Mouse (Mus musculus) limb, embryonic 14.5 days (tissue): Measurements from ENCODE around the gene Lix1. TPM values are rescaled to one million over a fixed set of nuclear protein-coding genes. Genes with fewer than 3 reads are reported as not detected.

Source experiments
- ATAC-seq: fragments of 200-750 bp; cut with Nextera tagmentation; 2 replicates; pipeline ENCODE4 v1.8.0; 2017; ENCODE audit warnings: low read depth, moderate number of reproducible peaks, moderate TSS enrichment; ENCODE audit not compliant: low FRiP score
- DNase-seq: peaks from one replicate; pipeline ENCODE4 v3.0.0-alpha.2; 2015; ENCODE audit warnings: low spot score
- H3K27ac ChIP-seq: fragments of 300-500 bp; sonication (generic); replicated peaks from 2 replicates; pipeline ENCODE4 v1.5.1; 2014; ENCODE audit warnings: low read depth, mild to moderate bottlenecking, low read length, moderate library complexity, mixed read lengths
- H3K27me3 ChIP-seq: fragments of 300-500 bp; sonication (generic); 2 replicates; pipeline ENCODE4 v1.6.1; 2014; ENCODE audit warnings: low read length, mixed read lengths; ENCODE audit not compliant: control insufficient read depth, insufficient read depth
- H3K36me3 ChIP-seq: fragments of 300-500 bp; sonication (generic); 2 replicates; pipeline ENCODE4 v1.6.1; 2014; ENCODE audit warnings: mild to moderate bottlenecking, low read length, moderate library complexity, mixed read lengths; ENCODE audit not compliant: control insufficient read depth, insufficient read depth
- H3K4me1 ChIP-seq: fragments of 300-500 bp; sonication (generic); 2 replicates; pipeline ENCODE4 v1.6.1; 2014; ENCODE audit warnings: antibody characterized with exemption, low read length, mixed read lengths; ENCODE audit not compliant: control insufficient read depth, insufficient read depth
- H3K4me2 ChIP-seq: fragments of 300-500 bp; sonication (generic); replicated peaks from 2 replicates; pipeline ENCODE4 v1.6.1; 2014; ENCODE audit warnings: low read depth, mild to moderate bottlenecking, low read length, moderate library complexity; ENCODE audit not compliant: severe bottlenecking
- H3K4me3 ChIP-seq: fragments of 300-500 bp; sonication (generic); replicated peaks from 2 replicates; pipeline ENCODE4 v1.5.1; 2014; ENCODE audit warnings: low read length
- H3K9ac ChIP-seq: fragments of 300-500 bp; sonication (generic); 2 replicates; pipeline ENCODE4 v1.6.1; 2014; ENCODE audit warnings: mild to moderate bottlenecking, low read depth, low read length, moderate library complexity; ENCODE audit not compliant: severe bottlenecking
- H3K9me3 ChIP-seq: fragments of 300-500 bp; sonication (generic); 2 replicates; pipeline ENCODE4 v1.6.1; 2016; ENCODE audit warnings: low read length; ENCODE audit not compliant: control insufficient read depth
- POLR2A ChIP-seq: fragments of 200-500 bp; IDR thresholded peaks from 2 replicates; pipeline ENCODE4 v1.8.0; 2012; ENCODE audit warnings: inconsistent platforms, mild to moderate bottlenecking, moderate library complexity, borderline replicate concordance; ENCODE audit not compliant: insufficient read depth, insufficient read length; ENCODE audit errors: extremely low read depth
- WGBS: fragments of 180-500 bp; shearing (Covaris S2); extraction: QIAGEN DNeasy Blood & Tissue Kit; methylation state at CpG from one replicate; pipeline ENCODE4 v1.1.7; 2014; 5-methylcytosine and 5-hydroxymethylcytosine counted together
- polyA plus RNA-seq, 2 experiments: library from polyadenylated mRNA; depleted of rRNA in 1 of 2; stranded (reverse) in 1 of 2; unstranded in 1 of 2; fragments of >200 nt; fragmentation: Nextera tagmentation in 1 of 2; extraction: Ambion mirVana in 1 of 2; gene quantifications; 2 replicates each; pipeline versions ENCODE4 v1.2.1 to v1.2.3; 2012 to 2014

Lix1 gene
- polyA plus RNA-seq, 2 experiments: 7.0 to 8.6 TPM

GRCm38 (mm10) chr17:17384502-17384901 is 18.0 kb upstream of the Lix1 start:
- Histone ChIP-seq H3K36me3 (peaks cover 68% of the 10 kb centered on the region), H3K4me2 (no peak overlapping the region), H3K27ac (no peak overlapping the region), H3K4me3 (no peak overlapping the region), H3K9me3 (no peaks in the 10 kb centered on the region), H3K4me1 (no peaks in the 10 kb centered on the region), H3K9ac (no peak overlapping the region), H3K27me3 (no peaks in the 10 kb centered on the region)
- WGBS: 96% methylated on average over 3 of the region's 3 CpGs
- ATAC-seq (no peak), DNase-seq (no peak)
- no peak for TF ChIP-seq POLR2A

GRCm38 (mm10) chr17:17386117-17386516 is 16.4 kb upstream of the Lix1 start:
- H3K4me1 ChIP-seq: no peaks in the 10 kb centered on the region
- ATAC-seq: no peak
- no peak overlapping the region for H3K9ac ChIP-seq
- no peak overlapping the region for H3K27ac ChIP-seq
- H3K4me2 ChIP-seq: no peak overlapping the region
- peaks cover 70% of the 10 kb centered on the region for H3K36me3 ChIP-seq
- WGBS: 89% methylated on average over 2 of the region's 2 CpGs
- no peak for TF ChIP-seq POLR2A
- no peak overlapping the region for H3K4me3 ChIP-seq
- no peak for DNase-seq
- H3K27me3 ChIP-seq: no peaks in the 10 kb centered on the region
- no peaks in the 10 kb centered on the region for H3K9me3 ChIP-seq

- peaks cover 42% of the 10 kb centered on the region for H3K36me3 ChIP-seq
- H3K9ac ChIP-seq: no peak overlapping the region
- H3K27me3 ChIP-seq: no peaks in the 10 kb centered on the region
- 89% methylated on average over 4 of the region's 4 CpGs for WGBS
- ATAC-seq: no peak
- DNase-seq: no peak
- H3K9me3 ChIP-seq: no peaks in the 10 kb centered on the region
- no peak overlapping the region for H3K4me3 ChIP-seq
- no peak overlapping the region for H3K4me2 ChIP-seq
- no peak for TF ChIP-seq POLR2A
- H3K27ac ChIP-seq: no peak overlapping the region
- H3K4me1 ChIP-seq: no peaks in the 10 kb centered on the region
Measured at GRCm38 (mm10) chr17:17391823-17392222, 10.6 kb upstream of the Lix1 start.

GRCm38 (mm10) chr17:17392863-17393262 is 9.6 kb upstream of the Lix1 start:
- ATAC-seq: peak; percentile 32; the same call in 1 of the 2 replicates
- Histone ChIP-seq H3K27ac (no peak overlapping the region), H3K4me3 (no peak overlapping the region), H3K4me2 (no peak overlapping the region), H3K27me3 (no peaks in the 10 kb centered on the region), H3K4me1 (no peaks in the 10 kb centered on the region), H3K9ac (no peak overlapping the region), H3K36me3 (peaks cover 37% of the 10 kb centered on the region), H3K9me3 (no peaks in the 10 kb centered on the region)
- TF ChIP-seq POLR2A: no peak
- peak; percentile 60 for DNase-seq
- 51% methylated on average over 7 of the region's 7 CpGs for WGBS

GRCm38 (mm10) chr17:17393300-17393699 is 9.2 kb upstream of the Lix1 start:
- H3K36me3 ChIP-seq: peaks cover 36% of the 10 kb centered on the region

GRCm38 (mm10) chr17:17394336-17394735 is 8.1 kb upstream of the Lix1 start:
- Histone ChIP-seq H3K4me3 (no peak overlapping the region), H3K27me3 (no peaks in the 10 kb centered on the region), H3K4me1 (no peaks in the 10 kb centered on the region), H3K9me3 (no peaks in the 10 kb centered on the region), H3K4me2 (no peak overlapping the region), H3K27ac (no peak overlapping the region), H3K36me3 (peaks cover 27% of the 10 kb centered on the region), H3K9ac (no peak overlapping the region)
- DNase-seq (peak; percentile 87), ATAC-seq (peak; percentile 36; the same call in 1 of the 2 replicates)
- TF ChIP-seq POLR2A: no peak
- 35% methylated on average over 4 of the region's 4 CpGs for WGBS

More at GRCm38 (mm10) chr17:17393300-17393699, 9.2 kb upstream of the Lix1 start:
- Histone ChIP-seq H3K27me3 (no peaks in the 10 kb centered on the region), H3K27ac (no peak overlapping the region), H3K9ac (no peak overlapping the region), H3K4me2 (no peak overlapping the region), H3K9me3 (no peaks in the 10 kb centered on the region), H3K4me3 (no peak overlapping the region), H3K4me1 (no peaks in the 10 kb centered on the region)
- TF ChIP-seq POLR2A: no peak
- DNase-seq (no peak), ATAC-seq (no peak)
- WGBS: 86% methylated on average over 6 of the region's 6 CpGs
